Mouse (Mus musculus) right cerebral cortex, postnatal 14 days (tissue): ENCODE data around the gene Gm6020.
"Not testable (repeated sequence)": the region's sequence is repeated elsewhere in the genome, so short reads cannot be mapped to it uniquely, and the experiment has no call there.

Source experiments
- DNase-seq: peaks from one replicate; pipeline ENCODE4 v3.0.0; 2022

The Gm6020 gene

DNA sequence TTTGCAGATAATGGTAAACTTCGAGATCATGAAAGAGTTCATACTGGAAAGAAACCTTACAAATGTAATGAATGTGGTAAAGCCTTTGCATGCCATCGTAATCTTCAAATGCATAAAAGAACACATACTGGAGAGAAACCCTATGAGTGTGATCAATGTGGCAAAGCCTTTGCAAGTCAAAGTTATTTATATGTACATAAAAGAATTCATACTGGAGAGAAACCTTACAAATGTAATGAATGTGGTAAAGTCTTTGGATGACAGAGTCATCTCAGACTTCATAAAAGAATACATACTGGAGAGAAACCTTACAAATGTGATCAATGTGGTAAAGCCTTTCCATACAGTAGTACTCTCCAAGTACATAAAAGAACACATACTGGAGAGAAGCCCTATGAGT lies at the start of gene Gm6020:
Gene Gm6020, plus strand, starts transcription at position 301 of the 400 bp plus-strand sequence.
- not testable (repeated sequence) for DNase-seq

DNA sequence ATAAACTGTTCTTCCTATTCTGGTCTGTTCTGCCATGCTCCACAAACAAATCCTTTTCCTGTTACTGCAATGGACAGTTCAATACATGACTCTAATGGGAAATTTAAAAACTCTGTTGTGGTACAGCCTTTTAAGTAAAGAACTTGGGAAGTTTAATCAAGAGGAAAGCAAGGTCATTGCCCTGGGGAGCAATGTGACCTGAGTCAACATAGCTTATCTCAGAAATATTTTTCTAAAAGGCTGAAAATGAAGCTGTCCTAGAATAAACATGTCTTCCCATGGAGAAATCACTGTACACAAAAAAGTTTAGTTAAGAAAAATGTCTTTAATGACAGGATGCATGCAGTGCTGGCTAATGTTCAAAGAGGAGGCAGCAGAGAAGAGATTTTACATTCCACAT lies 45.0 kb upstream of the Gm6020 start:
- no peak for DNase-seq

DNA sequence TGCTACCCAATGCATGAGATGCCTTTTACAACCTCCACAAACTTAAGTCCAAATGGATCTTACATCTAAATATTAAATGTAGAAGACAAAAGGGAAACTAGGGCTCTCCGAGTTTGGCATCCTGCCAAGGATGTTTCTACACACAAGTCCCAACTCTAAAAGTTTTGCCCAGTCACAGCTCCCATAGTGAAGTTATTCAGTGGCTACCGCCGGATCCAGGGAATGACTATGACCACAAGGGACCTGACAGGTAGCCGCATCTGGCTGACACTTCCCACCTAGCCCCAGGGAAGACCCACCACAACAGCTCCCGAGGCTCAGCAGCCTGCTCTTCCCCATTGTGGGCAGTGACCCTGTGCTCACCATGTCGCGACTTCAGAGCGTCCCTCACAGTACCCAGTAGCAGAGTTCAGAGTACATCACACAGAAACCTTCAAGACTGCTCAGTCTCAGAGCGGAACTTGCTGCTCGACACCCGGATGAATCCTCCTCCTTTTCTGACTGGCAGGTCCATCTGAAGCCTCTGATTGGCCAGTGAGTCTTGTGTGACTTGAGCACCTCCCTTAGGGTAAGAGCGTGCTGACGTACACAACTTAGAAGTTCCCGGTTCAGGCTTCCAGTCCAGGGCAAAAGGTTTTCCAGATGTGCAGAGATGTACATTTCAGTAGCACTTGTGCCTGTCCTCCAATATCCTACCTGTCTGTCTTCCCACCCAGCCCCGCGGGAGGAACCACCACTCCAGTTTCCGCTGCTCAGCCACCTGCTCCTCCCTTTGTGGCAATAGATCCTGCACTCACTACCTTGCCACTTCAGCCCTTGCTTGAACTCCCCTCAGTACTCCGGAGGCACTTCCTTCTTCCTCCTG lies 43.1 kb upstream of the Gm6020 start, which contains the start of gene Zfp950:
Gene Zfp950, minus strand, starts transcription at position 499 of the 865 bp plus-strand sequence.
- peak; percentile 69 for DNase-seq

DNA sequence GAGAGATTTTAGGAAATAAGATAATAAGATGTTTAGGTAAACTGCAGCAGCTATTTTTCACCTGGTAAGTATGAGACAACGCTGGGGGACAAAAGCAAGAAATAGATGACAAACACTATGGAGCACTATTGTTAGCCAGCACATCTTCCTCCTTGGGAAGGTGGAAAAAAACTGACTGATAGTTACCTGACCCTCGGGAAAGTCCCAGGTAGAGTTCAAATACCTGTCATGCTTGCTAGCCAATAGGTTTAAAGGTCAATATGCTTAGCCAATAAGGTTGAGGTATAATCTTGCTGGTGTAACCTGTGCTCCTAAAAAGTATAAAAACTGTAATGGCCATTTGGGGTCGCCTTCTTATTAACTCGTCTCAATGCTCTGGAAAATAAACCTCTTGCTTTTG lies 42.4 kb upstream of the Gm6020 start:
- DNase-seq: no peak

DNA sequence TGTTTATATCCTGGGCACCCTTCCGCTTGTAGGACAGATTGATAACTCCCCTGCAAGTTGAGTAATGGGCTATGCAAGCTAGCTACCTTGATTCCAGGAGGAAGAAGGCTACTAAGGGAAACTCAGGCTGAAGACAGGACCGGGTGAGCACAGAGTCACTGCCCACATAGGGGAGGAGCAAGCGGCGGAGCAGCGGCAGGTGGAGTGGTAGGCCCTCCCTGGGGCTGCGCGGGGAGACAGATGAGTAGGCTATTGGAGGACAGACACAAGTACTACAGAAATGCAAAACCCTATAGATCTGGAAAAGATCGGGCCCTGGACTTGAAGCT lies 32.4 kb upstream of the Gm6020 start:
- no peak for DNase-seq

DNA sequence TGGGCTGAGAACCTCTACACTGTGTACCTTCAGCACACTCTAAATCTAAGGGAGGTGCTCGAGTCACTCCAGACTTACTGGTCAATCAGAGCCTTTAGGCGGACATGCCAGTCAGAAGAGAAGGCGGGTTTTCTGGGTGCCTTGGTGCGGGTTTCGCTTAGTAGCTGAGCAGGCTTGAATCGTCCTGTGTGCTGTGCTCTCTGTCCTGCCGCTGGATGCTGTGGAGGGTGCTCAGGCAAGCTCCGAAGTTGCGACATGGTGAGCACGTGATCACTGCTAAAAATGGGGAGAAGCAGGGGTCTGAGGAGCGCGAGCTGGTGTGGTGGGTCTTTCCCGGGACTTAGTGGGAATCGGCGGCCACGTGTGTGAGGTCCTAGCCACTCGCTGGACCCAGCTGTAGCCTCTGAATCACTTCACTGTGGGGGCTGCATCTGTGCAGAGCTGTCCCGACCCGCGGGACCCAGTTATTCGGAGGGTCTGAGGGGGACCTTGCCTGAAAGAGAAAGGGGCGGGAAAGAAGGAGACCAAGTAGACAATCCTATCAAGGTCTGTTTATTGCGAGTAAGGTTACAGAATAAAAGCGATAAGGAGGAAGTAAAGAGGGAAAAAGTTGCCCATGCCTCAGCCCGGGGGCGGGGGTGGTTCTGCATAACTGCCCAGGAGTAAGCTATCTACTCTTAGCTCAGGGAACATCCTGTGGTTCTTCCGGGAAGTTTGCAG lies 31.8 kb upstream of the Gm6020 start:
- DNase-seq: no peak

DNA sequence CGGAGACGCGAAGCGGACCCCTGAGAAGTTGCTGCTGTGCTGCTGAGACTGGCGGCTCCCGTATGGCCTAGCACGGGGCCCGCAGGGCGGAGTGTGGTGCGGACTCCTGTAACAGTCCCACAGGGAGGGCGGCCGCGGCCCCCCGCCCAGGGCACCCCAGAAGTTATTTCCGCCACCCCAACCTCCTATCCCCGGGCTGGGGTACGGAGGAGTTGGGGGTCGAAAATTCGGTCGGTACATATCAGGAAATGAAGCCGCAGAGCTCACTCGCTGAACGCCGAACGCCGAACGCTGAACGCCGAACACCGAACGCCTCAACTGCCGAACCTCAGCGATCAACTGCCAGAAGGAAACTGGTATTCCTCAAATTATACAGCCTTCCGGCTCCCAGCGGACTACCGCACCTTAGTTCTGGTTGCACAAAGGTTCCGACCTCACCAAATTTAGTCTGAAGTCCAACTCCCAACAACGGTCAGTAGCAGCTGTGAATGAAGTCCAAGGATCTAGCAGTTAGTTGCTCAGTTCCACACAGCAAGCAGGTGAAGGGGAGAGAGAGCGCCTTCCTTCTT lies 7.8 kb upstream of the Gm6020 start, which contains the start of gene Gm7102:
Gene Gm7102, minus strand, starts transcription at position 554 of the 569 bp plus-strand sequence.
- DNase-seq: no peak

DNA sequence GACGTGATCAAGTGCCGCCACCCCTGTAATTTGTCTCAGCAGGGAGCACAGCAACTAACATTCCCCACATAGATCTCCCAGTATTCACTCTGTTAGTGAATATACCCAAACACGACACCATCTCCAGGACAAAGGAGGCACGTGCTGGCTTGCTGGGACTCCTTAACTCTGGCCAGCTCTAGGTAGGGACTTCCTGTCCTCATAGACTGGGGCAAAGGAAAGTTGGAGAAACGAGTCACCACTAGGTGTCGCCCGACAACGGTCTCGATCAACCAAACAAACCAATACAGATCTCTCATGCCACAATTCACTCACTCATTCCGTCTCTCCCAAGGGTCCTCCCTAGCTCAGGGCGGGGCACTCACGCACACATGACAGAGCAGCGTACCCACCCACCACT lies 15.6 kb downstream of the Gm6020 start:
- DNase-seq: peak; percentile 88

DNA sequence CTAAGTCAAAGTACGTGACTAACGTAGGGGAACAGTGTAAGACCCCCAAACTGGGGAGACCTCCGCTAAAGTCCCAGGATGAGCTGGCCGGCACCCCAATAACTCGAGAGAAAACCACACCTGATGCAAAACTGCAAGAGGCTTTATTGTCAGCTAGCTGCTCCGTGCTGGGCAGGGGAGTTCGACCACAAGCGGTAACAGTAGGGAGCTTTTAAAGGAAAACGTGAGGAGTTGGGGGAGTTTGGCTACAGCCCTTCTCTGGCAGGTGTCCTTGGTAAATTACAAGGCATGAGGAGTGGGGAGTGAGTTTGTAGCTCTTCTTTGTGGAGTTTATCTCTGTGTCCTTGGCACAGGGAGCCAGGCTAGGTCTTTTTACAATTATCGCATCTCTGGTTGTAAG lies 16.1 kb downstream of the Gm6020 start:
- DNase-seq: no peak

DNA sequence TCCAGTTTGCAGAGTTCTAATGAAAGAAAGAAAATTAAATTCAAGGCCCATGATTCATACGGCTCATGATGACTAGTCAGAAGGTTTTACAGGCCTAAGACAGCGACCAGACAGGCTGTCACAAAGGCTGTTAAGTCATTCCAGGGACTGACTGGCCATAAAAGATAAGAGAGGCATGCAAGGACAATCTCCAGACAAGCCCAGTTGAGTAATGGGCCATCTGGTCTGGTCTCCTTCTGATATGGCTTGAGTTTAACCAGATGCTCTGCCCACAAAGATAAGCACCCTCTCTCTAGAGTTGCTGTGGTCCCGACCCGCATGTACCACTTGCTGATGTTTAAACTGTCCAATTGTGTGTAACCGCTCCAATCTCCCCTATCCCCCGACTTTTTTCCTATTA lies 23.8 kb downstream of the Gm6020 start:
- not testable (repeated sequence) for DNase-seq

DNA sequence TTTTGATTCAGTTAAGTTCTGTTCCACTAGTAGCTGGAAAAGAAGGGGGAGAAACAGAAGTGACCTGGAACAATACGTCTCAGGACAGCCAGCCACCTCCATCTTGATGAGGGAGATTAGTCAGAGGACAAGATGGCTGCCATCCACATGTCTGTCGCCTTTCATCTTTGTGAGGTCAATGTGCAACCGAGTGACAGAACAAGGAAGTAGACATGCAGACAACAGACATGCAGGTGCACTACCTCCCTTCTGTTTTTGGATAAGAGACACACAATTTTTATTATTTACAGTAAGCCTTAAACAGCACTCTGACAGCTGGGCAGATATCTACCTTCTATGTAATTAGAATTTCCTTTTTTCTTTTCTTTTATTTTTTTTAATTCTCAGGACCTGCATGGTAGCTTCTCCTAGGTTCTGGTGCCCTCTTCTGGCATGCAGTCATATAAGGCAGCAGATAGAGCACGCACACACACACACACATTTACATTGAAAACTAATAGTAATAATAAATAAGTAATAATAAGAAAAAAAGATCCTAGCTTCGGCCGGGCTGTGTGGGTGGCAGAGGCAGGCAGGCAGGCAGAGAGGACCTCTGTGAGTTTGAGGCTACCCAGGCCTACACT lies 40.1 kb downstream of the Gm6020 start:
- no peak for DNase-seq

DNA sequence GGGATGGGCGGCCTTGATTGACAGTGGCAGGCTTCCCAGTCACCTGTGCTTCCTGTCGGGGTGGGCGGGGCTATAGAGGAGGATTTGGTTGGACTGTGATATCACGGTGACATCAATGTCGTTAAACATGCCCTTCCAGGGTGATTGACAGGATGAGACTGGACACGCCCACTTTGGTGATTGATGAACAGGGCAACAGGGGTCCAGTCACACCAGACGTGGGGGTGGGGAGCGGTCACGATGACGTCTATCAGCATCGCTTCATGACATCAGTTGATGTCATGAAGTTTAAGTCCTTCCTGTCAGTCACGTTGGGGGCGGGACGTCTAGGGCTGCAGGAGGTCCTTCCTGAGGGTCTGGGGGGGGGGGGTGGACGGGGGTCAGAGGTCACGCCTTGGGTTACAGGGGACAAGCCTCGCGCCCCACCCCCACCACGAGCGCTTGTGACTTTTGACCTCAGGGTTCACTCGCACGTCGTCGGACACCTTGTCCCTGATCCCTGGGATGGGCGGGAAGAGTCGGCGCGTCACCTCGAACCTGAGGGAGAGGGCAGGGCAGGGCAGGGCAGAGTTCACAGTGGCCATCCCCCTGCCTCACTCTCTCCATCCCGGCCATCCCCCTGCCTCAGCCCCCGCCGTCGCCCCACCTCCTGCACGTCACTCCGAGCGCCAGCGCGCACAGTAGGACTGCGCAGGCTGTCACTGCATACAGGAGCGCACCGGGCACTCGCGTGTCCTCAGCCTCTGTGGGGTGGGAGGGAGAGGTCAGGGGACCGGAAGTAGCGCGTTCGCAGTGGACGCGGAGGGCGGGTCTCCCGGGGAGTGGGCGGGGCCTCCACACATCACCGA lies 41.2 kb downstream of the Gm6020 start:
- DNase-seq: peak; percentile 40

DNA sequence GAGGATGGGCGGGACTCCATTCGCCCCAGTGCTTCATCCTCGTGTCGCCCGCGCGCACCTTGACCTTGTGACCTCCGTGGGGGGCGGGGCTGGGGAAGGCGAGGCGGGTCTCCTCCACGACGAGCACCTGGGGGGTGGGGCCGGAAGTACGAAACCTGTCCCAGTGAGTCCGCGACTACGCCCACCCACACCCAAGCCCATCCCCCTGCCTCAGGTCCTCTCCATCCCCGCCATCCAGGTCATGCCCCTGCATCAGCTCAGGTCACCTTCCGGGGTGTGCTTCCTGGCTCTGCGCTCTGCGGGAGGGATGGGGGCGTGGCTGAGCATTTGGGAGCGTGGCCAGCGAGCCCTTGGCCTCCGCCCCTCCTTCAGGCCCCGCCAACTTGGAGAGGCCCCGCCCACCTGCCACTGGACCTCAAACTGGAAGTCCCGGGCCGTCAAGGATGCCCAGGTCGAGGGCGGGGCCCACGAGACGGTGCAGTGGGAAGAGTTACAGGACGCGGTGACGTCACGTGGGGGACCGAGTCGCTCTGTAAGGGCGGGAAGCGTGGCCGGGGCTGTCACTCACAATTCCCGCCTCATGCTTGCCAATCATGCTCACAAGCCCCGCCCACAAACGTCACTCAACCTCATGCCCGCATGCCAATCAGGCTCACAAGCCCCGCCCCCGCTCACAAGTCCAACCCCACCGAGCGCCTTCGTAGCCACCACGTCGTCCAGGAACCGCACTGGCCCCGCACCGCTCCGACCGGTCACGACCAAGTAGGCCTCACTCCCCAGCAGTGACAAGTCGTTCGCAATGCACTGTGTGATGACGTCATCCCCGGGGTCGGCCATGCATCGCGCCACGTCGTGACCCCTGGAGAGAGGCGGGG lies 42.1 kb downstream of the Gm6020 start:
- DNase-seq: peak; percentile 94

DNA sequence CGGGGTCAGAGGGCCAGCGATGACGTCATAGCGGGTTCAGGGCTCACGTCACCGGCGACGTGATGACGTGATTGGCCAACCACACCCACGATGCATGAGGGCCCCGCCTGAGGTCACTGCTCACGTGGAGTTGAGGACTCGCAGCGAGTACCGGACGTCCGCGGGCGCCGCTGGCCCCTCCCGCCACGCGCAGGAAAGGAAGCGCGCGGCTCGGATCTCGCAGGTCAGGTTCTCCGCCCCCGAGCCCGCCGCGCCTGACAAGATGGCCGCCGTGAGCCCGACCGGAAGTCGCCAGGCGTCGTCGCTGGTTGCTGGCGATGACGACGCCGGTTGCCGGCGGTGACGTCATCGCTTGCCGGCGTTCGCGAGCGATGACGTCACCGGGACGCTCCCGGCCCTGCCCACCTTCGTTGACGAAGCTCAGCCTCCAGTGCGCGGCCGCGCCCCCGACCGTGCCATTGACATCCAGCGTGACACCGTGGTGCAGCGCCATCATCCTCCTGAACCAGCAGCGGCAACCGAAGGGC lies 42.8 kb downstream of the Gm6020 start:
- DNase-seq: peak; percentile 89

DNA sequence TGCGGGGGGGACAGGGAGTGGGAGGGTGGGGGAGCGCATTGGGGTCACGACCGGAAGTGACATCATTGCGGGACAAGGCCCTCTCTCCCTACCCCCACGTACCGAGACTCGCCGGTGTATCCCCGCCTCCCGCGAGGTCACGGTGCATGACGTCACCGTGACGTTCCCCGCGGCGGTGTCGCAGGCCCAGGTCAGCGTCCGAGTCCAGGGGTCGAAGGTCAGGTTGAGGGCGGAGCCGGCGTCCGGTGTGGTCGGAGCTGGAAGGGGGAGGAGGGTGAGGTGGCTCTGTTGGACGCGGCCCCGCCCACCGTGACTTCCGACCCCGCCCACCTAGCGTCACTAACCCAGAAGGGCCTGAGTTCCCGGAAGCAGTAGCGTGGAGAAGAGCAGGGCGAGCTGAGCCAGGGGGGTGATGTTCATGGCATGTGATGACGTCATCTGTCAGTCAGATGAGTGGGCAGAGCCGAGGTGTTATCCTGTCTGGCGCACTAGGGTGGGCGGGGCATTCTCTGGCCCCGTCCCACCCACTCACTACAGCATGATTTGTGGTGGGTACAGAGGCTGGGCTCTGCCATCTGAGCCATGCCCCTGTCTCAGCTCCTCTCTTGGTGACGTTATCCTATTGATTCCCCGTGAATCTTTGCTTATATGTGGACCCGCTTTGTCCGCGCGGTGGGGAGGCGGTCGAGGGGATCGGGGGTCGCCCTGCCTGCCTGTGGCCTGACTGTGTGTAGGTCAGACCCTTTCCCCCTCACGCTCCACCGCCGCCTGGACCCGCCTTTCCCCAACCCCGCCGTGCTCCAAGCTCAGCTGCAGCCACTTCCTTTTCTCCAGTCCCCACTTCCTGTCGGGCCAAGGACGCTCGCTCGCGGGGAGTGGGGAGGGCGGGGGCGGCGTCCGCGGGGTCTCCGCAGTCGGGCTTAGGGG lies 43.5 kb downstream of the Gm6020 start:
- DNase-seq: peak; percentile 89

DNA sequence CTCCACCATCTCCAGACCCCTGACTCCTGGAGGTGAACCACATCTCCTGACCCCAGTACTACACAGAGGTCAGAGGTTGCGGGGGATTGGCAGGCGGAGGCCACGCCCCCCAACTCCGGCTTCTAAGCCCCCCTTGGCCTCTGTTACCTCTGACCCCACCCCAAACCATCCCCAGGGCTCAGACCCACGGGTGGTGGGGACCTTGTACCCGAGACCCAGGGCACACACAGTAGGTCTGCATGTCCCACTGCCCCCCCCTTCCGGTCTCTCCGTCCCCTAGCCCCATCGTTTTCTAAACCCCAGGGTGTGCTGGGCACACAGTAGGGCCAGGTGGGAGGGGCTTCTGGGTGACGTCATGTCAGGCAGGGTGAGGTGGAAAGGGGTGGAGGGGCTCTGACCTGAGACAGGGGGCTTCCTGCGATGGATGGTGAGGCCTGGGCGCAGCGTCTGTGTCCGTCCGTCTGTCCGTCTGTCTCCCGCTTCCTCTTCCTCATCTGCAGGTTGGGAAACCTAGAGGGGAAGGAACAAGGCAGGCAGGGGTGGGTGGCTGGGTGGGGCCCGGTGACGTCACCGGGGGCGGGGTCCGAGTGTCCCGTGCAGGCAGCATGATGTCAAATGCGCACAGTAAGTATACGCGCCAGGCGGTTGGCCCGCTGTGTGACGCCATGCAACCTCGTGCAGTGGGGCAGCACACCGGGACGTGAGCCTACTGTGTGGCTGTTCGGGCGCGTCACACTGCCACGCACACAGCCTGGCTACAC lies 44.4 kb downstream of the Gm6020 start, which contains the start of gene Csf2ra:
Gene Csf2ra, minus strand, starts transcription at position 489 of the 761 bp plus-strand sequence.
- peak; percentile 23 for DNase-seq
